Mouse (Mus musculus): Measurements from ENCODE around the gene Def8. TPM values are rescaled to one million over a fixed set of nuclear protein-coding genes. Genes with fewer than 3 reads are reported as not detected.
A peak's percentile ranks its signal among the peaks of the same experiment; 100 is the strongest.

Def8 gene
- polyA plus RNA-seq, 1 experiment: 55.5 TPM

GRCm38 (mm10) chr8:123414255-123414654 is 9.1 kb upstream of the Def8 start:
- TF ChIP-seq CTCF (IDR thresholded peaks at IDR 0.05; ENCODE audit: borderline replicate concordance, extremely low read depth, insufficient read depth, insufficient read length) (no peak), POLR2A (IDR thresholded peaks at IDR 0.05; ENCODE audit: borderline replicate concordance, extremely low read depth, insufficient read depth, insufficient read length, poor library complexity, severe bottlenecking) (no peak)
- peak; percentile 21 for DNase-seq (ENCODE audit: low read depth)

DNA sequence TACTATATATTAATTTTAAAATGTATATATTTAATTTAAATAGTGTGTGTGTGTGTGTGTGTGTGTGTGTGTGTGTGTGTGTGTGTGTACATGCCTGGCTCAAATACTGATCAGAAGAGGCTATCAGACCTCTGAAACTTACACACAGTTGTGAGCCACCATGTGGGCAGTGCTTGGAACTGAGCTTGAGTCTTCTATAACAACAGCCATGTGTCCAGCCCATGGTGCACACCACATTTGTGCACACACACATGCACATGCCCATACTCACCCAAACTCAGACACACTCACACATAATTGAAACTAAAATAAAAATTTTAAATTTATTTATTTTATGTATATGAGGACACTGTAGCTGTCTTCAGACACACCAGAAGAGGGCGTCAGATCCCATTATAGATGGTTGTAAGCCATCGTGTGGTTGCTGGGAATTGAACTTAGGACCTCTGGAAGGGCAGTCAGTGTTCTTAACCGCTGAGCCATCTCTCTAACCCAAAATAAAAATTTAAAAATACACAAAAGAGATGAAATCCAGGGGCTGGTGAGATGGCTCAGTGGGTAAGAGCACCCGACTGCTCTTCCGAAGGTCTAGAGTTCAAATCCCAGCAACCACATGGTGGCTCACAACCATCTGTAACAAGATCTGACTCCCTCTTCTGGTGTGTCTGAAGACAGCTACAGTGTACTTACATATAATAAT is 8.2 kb upstream of the Def8 start:
- peak; percentile 9; the same call in 1 of the 2 replicates for TF ChIP-seq CTCF (IDR thresholded peaks at IDR 0.05; ENCODE audit: borderline replicate concordance, extremely low read depth, insufficient read depth, insufficient read length)
- DNase-seq (ENCODE audit: low read depth): peak; percentile 39

DNA sequence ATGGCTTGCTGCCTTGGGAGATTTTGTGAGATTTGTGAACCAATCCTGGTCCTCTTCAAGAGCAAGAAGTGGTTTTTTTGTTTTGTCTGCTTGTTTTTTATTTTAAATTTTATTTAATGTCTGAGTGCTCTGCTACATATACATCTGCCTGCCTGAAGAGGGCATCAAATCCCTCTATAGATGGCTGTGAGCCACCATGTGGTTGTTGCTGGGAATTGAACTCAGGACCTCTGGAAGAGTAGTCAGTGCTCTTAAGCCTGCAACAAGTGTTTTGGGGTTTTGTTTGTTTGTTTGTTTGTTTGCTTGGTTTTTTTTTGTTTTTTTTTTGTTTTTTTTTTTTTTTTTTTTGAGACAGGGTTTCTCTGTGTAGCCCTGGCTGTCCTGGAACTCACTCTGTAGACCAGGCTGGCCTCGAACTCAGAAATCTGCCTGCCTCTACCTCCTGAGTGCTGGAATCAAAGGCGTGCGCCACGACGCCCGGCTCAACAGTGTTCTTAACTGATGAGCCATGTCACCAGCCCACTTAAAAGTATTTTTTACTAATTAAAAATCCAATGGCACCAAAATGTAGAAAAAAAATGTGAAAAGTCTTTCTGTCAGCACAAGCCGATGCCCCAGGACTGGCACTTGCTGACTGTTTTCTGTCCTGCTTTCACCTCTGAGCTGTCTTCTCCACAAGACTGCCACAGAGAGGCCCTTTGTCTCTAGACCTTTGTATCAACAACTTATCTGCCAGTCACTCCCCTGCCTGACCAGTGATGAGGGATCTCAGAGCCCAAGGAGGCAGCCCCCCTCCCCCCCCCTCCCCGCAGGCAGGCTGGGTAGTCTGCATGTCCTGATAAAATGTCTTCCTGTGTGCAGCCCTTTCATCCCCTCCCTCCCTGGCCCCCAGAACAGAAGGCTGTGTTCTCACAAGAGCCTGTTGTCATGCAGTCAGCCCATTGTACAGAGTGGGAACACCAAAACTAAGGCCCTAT is 7.1 kb upstream of the Def8 start:
- peak; percentile 34; the same call in 1 of the 2 replicates for TF ChIP-seq CTCF (IDR thresholded peaks at IDR 0.05; ENCODE audit: borderline replicate concordance, extremely low read depth, insufficient read depth, insufficient read length)
- TF ChIP-seq POLR2A (IDR thresholded peaks at IDR 0.05; ENCODE audit: borderline replicate concordance, extremely low read depth, insufficient read depth, insufficient read length, poor library complexity, severe bottlenecking): no peak
- peak; percentile 55 for DNase-seq (ENCODE audit: low read depth)

DNA sequence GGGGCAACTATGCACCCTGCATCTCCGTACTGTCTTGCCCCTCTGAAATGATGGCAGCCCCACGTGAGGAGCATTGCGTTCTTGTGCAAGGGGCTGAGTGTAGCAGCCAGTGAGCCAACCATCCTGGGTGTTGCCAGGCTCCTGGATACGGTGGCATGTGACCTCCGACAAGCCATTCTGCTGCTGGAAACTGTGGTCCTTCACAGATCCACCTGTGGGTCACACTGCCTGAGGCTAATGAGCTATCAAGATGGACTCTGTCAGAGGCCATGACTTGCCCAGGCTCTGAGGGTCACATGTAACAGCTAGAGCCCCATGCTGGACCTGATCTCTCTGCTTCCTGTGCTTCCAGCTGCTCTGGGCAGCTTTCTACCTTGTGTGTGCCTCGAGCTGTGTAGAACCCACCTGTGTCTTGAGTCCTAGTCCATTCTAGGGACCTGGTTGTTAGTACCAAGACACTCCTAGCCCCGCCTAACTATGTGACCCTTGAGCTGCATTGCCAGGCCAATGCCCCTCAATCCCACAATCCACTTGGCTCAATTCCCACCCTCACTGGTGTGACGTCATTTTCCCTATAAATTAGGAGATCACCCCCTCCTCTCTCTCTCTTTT is 6.3 kb upstream of the Def8 start:
- DNase-seq (ENCODE audit: low read depth): no peak
- no peak for TF ChIP-seq POLR2A (IDR thresholded peaks at IDR 0.05; ENCODE audit: borderline replicate concordance, extremely low read depth, insufficient read depth, insufficient read length, poor library complexity, severe bottlenecking)
- no peak for TF ChIP-seq CTCF (IDR thresholded peaks at IDR 0.05; ENCODE audit: borderline replicate concordance, extremely low read depth, insufficient read depth, insufficient read length)

DNA sequence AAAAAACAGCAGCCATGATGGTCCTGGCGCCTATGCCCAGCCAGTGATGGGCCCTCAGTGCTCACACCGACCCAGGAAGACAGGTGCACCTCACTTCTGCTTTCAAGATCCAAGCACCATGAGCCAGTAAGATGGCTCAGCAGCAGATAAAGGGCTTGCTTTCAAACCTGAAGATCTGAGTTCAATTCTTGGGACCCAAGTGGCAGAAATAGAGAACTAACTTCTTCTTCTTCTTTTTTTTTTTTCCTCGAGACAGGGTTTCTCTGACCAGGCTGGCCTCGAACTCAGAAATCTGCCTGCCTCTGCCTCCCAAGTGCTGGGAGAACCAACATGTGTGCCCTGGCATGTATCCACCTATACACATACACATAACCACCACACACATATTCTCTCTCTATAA is 3.6 kb upstream of the Def8 start:
- no peak for TF ChIP-seq CTCF (IDR thresholded peaks at IDR 0.05; ENCODE audit: borderline replicate concordance, extremely low read depth, insufficient read depth, insufficient read length)
- TF ChIP-seq POLR2A (IDR thresholded peaks at IDR 0.05; ENCODE audit: borderline replicate concordance, extremely low read depth, insufficient read depth, insufficient read length, poor library complexity, severe bottlenecking): no peak
- no peak for DNase-seq (ENCODE audit: low read depth)

DNA sequence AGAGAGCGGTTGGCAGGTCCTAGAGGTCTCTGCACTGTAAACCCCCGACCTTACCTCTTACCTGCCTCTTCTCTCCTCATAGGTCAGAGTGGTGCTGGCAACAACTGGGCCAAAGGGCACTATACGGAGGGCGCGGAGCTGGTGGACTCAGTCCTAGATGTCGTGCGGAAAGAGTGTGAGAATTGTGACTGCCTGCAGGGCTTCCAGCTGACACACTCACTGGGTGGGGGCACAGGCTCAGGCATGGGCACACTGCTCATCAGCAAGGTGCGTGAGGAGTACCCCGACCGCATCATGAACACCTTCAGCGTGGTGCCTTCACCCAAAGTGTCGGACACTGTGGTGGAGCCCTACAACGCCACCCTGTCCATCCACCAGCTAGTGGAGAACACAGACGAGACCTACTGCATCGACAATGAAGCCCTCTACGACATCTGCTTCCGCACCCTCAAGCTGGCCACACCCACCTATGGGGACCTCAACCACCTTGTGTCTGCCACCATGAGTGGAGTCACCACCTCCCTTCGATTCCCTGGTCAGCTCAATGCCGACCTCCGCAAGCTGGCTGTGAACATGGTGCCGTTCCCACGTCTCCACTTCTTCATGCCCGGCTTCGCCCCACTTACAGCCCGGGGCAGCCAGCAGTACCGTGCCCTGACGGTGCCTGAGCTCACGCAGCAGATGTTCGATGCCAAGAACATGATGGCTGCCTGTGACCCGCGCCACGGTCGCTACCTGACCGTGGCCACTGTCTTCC is 2.6 kb upstream of the Def8 start:
- TF ChIP-seq POLR2A (IDR thresholded peaks at IDR 0.05; ENCODE audit: borderline replicate concordance, extremely low read depth, insufficient read depth, insufficient read length, poor library complexity, severe bottlenecking) (no peak), CTCF (IDR thresholded peaks at IDR 0.05; ENCODE audit: borderline replicate concordance, extremely low read depth, insufficient read depth, insufficient read length) (no peak)
- DNase-seq (ENCODE audit: low read depth): no peak

- no peak for DNase-seq (ENCODE audit: low read depth)
- TF ChIP-seq POLR2A (IDR thresholded peaks at IDR 0.05; ENCODE audit: borderline replicate concordance, extremely low read depth, insufficient read depth, insufficient read length, poor library complexity, severe bottlenecking) (no peak), CTCF (IDR thresholded peaks at IDR 0.05; ENCODE audit: borderline replicate concordance, extremely low read depth, insufficient read depth, insufficient read length) (no peak)
Observed at GRCm38 (mm10) chr8:123421325-123421724, 2.0 kb upstream of the Def8 start.

DNA sequence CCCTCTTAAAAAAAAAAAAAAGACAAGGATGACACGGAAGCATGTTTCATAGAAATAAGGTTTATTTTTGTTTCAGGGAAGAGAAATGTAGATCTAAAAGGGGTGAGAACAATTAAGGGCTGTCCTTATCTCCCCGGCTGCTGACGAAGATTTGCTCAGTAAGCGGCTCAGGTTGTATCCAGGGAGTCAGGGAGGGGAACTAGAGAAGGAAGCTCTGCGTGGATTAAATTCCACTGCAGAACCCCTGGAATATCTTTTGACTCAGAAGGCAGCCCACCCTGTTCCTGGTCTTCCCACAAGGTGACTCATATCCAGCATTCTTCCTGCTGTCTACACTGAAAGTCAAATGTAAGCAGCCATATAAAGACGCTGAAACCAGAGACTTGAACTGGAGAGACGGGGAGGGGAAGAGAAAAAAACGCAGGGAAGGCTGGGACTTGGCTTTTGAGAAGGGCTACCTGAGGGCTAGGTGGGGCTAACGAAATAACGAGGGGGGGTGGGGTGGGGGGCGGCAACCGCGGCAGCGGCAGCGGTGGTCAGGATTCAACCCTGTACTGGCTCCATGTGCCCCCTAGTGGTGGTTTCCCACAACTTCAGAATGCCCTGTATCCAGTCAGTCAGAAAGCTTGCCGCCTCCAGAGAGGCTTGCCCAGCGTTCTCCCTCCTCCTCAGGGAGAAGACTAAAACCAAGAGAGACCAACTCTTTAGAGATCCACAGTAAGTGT is 1.1 kb upstream of the Def8 start:
- peak; percentile 78 for DNase-seq (ENCODE audit: low read depth)
- no peak for TF ChIP-seq POLR2A (IDR thresholded peaks at IDR 0.05; ENCODE audit: borderline replicate concordance, extremely low read depth, insufficient read depth, insufficient read length, poor library complexity, severe bottlenecking)
- peak; percentile 77 for TF ChIP-seq CTCF (IDR thresholded peaks at IDR 0.05; ENCODE audit: borderline replicate concordance, extremely low read depth, insufficient read depth, insufficient read length)

GRCm38 (mm10) chr8:123422781-123423159 is 557 bp upstream of the Def8 start:
- no peak for DNase-seq (ENCODE audit: low read depth)
- TF ChIP-seq CTCF (IDR thresholded peaks at IDR 0.05; ENCODE audit: borderline replicate concordance, extremely low read depth, insufficient read depth, insufficient read length) (no peak), POLR2A (IDR thresholded peaks at IDR 0.05; ENCODE audit: borderline replicate concordance, extremely low read depth, insufficient read depth, insufficient read length, poor library complexity, severe bottlenecking) (no peak)
